Mouse (Mus musculus) forebrain, embryonic 10.5 days (tissue): Measurements from ENCODE around the gene Eci2. TPM values are rescaled to one million over a fixed set of nuclear protein-coding genes. Genes with fewer than 3 reads are reported as not detected.

Experiments
- DNase-seq: peaks from one replicate; pipeline ENCODE4 v3.0.0-alpha.2; 2017; ENCODE audit warnings: low spot score; ENCODE audit errors: extremely low spot score
- H3K27ac ChIP-seq: fragments of 300-500 bp; sonication (generic); 2 replicates; pipeline ENCODE4 v1.5.1; 2016; ENCODE audit warnings: mild to moderate bottlenecking
- H3K27me3 ChIP-seq: fragments of 300-500 bp; sonication (generic); 2 replicates; pipeline ENCODE4 v1.6.1; 2016; ENCODE audit warnings: mild to moderate bottlenecking; ENCODE audit not compliant: poor library complexity, severe bottlenecking
- H3K36me3 ChIP-seq: fragments of 300-500 bp; sonication (generic); replicated peaks from 2 replicates; pipeline ENCODE4 v1.6.1; 2016; ENCODE audit warnings: mild to moderate bottlenecking, moderate library complexity
- H3K4me1 ChIP-seq: fragments of 300-500 bp; sonication (generic); 2 replicates; pipeline ENCODE4 v1.6.1; 2016
- H3K4me3 ChIP-seq: fragments of 300-500 bp; sonication (generic); 2 replicates; pipeline ENCODE4 v1.5.1; 2016; ENCODE audit warnings: mild to moderate bottlenecking, moderate library complexity
- H3K9me3 ChIP-seq: fragments of 300-500 bp; sonication (generic); 2 replicates; pipeline ENCODE4 v1.6.1; 2016; ENCODE audit warnings: mild to moderate bottlenecking, moderate library complexity
- WGBS: fragments of 180-500 bp; shearing (Covaris S2); methylation state at CpG from one replicate; pipeline ENCODE4 v1.1.7; 2016; 5-methylcytosine and 5-hydroxymethylcytosine counted together
- polyA plus RNA-seq: library from polyadenylated mRNA; unstranded; fragments of >200 nt; fragmentation: Nextera tagmentation; extraction: Ambion mirVana; gene quantifications from 2 replicates; pipeline ENCODE4 v1.2.1, GENCODE M21; 2016

Eci2 gene
- polyA plus RNA-seq, 1 experiment from 2014 or later, result 86.4 TPM

DNA sequence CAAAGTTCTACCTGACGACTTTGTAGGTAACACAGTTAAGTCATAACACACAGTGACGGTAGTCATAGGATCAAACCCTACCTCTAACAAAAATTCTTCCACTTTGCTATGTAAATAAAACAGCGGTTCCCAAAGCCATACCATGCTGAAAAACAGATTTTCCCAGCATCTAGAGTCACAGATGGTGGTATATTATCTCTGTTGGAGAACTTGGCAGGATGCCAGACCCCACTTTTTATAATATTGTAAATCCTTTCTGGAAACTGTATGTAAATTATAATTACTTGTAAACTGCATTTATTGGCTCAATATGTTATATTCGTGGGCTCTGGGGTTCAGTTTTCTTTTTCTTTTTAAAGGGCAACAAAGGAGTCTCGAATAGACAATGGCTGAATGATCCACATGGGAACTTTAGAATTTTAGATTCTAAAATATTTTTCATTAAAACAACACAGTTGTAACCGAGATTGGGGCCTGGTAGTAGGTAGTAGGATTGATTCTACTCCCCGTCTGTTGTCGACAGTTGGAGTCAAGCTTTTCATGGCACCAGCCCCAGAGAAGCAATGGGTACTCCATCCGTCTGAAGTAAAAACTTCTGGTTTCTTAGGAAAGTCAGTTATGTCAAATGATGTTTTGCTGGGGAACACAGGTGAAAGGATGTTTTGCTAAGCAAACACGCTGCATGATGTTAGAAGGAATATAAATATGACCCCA lies 91.8 kb downstream of the Eci2 start:
- DNase-seq, result no peak
- WGBS, result 88% methylated on average over 10 of the region's 10 CpGs
- Histone ChIP-seq H3K27ac (no peak overlapping the region), H3K27me3 (no peaks in the 10 kb centered on the region), H3K9me3 (no peaks in the 10 kb centered on the region), H3K36me3 (no peaks in the 10 kb centered on the region), H3K4me3 (no peak overlapping the region), H3K4me1 (no peaks in the 10 kb centered on the region)

Other genes starting within 250 kb of the Eci2 start
- gene Prpf4b, start 151.8 kb downstream of the Eci2 start, polyA plus RNA-seq, result 69.7 and 76.1 TPM in 2 replicates
- gene Fam217a, start 102.8 kb downstream of the Eci2 start, polyA plus RNA-seq, result 0.45 and 0.53 TPM in 2 replicates
- not detected in 2 replicates for gene 4933417A18Rik, start 102.7 kb downstream of the Eci2 start, polyA plus RNA-seq
- gene Eci3, start 63.3 kb downstream of the Eci2 start, polyA plus RNA-seq, result 0.11 TPM in 1 of 2 replicates, not detected in the other